In genomic region chr8:80878801-80879425, GRCm38 (mm10) we compare ENCODE assay signal across 8 mouse cellular contexts. TPM values are rescaled to one million over a fixed set of nuclear protein-coding genes. Genes with fewer than 3 reads are reported as not detected.
DNase-seq lines count a peak whose midpoint lies in the region; ATAC-seq and TF ChIP-seq lines count a peak whose summit lies in the region.

No protein-coding gene starts in this region.

- no peak for TF ChIP-seq CTCF in bone marrow macrophage, adult 2 months (IDR thresholded peaks at IDR 0.05; ENCODE audit: low read depth, low read length)

- H3K27ac ChIP-seq in bone marrow macrophage, adult 2 months (ENCODE audit: insufficient read depth, low read depth, low read length) = no peak overlapping the region
- H3K27ac ChIP-seq in hindbrain, embryonic 12.5 days = peak overlapping the region; percentile 94

- WGBS in hindbrain, embryonic 12.5 days = under 1% methylated on average over 26 of the region's 26 CpGs

- H3K9me3 ChIP-seq in hindbrain, embryonic 12.5 days (replicated peaks) = no peaks in the 10 kb centered on the region

- peak overlapping the region; percentile 89 for H3K4me3 ChIP-seq in bone marrow macrophage, adult 2 months (ENCODE audit: insufficient read depth, low read length)
- peak overlapping the region; percentile 83 for H3K4me3 ChIP-seq in hindbrain, embryonic 12.5 days

- H3K9ac ChIP-seq in hindbrain, embryonic 12.5 days = peak overlapping the region; percentile 85

- ATAC-seq in hindbrain, embryonic 12.5 days (ENCODE audit: low FRiP score) = no peak
- ATAC-seq in megakaryocyte, adult 5-6 weeks (ENCODE audit: poor library complexity, severe bottlenecking) = peak; percentile 44

- H3K27me3 ChIP-seq in hindbrain, embryonic 12.5 days = no peaks in the 10 kb centered on the region

- intact Hi-C loops in left cerebral cortex, postnatal 14 days (cut with DNase I) = loop anchor here (5.0 kb wide), 2 partner anchors 67 to 127 kb away; no protein-coding TSS in a partner anchor

- peak overlapping the region; percentile 81 for H3K4me2 ChIP-seq in hindbrain, embryonic 12.5 days (replicated peaks)

- peak; percentile 82 for DNase-seq in Muller cell, postnatal 12 days (ENCODE audit: inconsistent ontology term)
- peak; percentile 34 to 38 for DNase-seq in frontal cortex, postnatal 36 days (ENCODE audit: low spot score in 2 of 2)
- DNase-seq in left cerebral cortex, postnatal 14 days (ENCODE audit: low spot score in 2 of 2) = peak; percentile 20 to 51
- DNase-seq in right cerebral cortex, postnatal 14 days = peak; percentile 43
- no peak for DNase-seq in thymus, postnatal 25 days

- peaks cover 6% of the 10 kb centered on the region for H3K4me1 ChIP-seq in bone marrow macrophage, adult 2 months (ENCODE audit: control insufficient read depth, insufficient read depth, low read length)
- H3K4me1 ChIP-seq in hindbrain, embryonic 12.5 days = peaks cover 27% of the 10 kb centered on the region

- no peak for TF ChIP-seq POLR2A in bone marrow macrophage, adult 2 months (IDR thresholded peaks at IDR 0.05; ENCODE audit: borderline replicate concordance, low read depth, low read length)

- no peaks in the 10 kb centered on the region for H3K36me3 ChIP-seq in hindbrain, embryonic 12.5 days

RNA-seq across cellular contexts. Expression of gene Gab1, which starts 1.4 kb away (rescaled TPM):
- 18.5 and 19.7 TPM in 2 replicates for polyA plus RNA-seq in bone marrow macrophage, adult 2 months (2012; ENCODE audit: insufficient read depth, insufficient read length, missing spikeins)
- polyA plus RNA-seq in hindbrain, embryonic 12.5 days (2016; fragmentation: Nextera tagmentation; extraction: Ambion mirVana) = 21.3 and 23.2 TPM in 2 replicates
- total RNA-seq in left cerebral cortex, postnatal 14 days (2021) = 10 to 100 TPM; 12.3 to 14.9 TPM
- total RNA-seq in megakaryocyte, adult 5-6 weeks (2015) = 3.7 and 7.6 TPM in 2 replicates
- total RNA-seq in megakaryocyte, adult 5-6 weeks (2017) = 1.4 and 1.7 TPM in 2 replicates
